Mouse (Mus musculus) 416B (cell line): ENCODE measurements around the gene Ergic3.

Experiments
- DNase-seq: peaks from one replicate; pipeline ENCODE4 v3.0.0; 2011; ENCODE audit warnings: low read depth

The Ergic3 gene

DNA sequence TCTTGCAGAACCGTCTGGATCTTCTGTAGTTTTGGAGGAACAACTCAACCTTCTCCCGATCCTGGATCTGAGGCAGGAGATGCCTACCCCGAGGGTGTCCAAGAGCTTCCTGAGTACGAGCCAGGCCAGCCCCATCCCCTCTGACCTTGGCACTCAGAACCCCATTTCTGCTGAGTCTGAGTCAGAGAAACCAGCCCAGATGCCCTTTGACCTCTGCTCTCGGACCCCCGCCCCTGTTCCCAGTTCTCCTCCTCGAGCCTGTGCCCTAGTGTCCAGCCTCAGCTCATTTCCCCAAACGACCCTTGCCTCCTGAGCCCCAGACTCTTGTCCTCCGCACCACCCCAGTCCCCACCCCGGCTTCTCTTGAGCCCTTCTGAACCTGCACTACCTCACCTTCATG lies 58.3 kb downstream of the Ergic3 start:
- DNase-seq = no peak
